Mouse (Mus musculus) layer of hippocampus, adult 9-10 months (tissue): ENCODE results near the gene Top3a.

ENCODE experiments used
- DNase-seq: peaks from one replicate; pipeline ENCODE4 v3.0.0; 2022; ENCODE audit warnings: low spot score

The Top3a gene

GRCm38 (mm10) chr11:60774841-60775240, 2.3 kb downstream of the Top3a start:
- no peak for DNase-seq

GRCm38 (mm10) chr11:60774158-60774689, 2.9 kb downstream of the Top3a start:
- DNase-seq = no peak

GRCm38 (mm10) chr11:60772161-60772560, 5.0 kb downstream of the Top3a start:
- no peak for DNase-seq

- no peak for DNase-seq
Observed at GRCm38 (mm10) chr11:60770776-60771175, 6.4 kb downstream of the Top3a start.

GRCm38 (mm10) chr11:60769322-60769721, 7.8 kb downstream of the Top3a start:
- DNase-seq = no peak

GRCm38 (mm10) chr11:60766969-60767368, 10.2 kb downstream of the Top3a start:
- no peak for DNase-seq

GRCm38 (mm10) chr11:60761681-60762080, 15.5 kb downstream of the Top3a start:
- DNase-seq = no peak

- no peak for DNase-seq
Observed at GRCm38 (mm10) chr11:60755570-60755969, 21.6 kb downstream of the Top3a start.

- DNase-seq = no peak
Observed at GRCm38 (mm10) chr11:60740321-60740720, 36.8 kb downstream of the Top3a start.

- no peak for DNase-seq
Observed at GRCm38 (mm10) chr11:60737450-60737849, 39.7 kb downstream of the Top3a start.

- no peak for DNase-seq
Observed at GRCm38 (mm10) chr11:60736491-60736890, 40.7 kb downstream of the Top3a start.

- DNase-seq = no peak
Observed at GRCm38 (mm10) chr11:60735191-60735590, 42.0 kb downstream of the Top3a start.

- no peak for DNase-seq
Observed at GRCm38 (mm10) chr11:60734206-60734605, 43.0 kb downstream of the Top3a start.

GRCm38 (mm10) chr11:60731251-60731650, 45.9 kb downstream of the Top3a start:
- DNase-seq = no peak

GRCm38 (mm10) chr11:60730169-60730568, 47.0 kb downstream of the Top3a start:
- DNase-seq = no peak

- no peak for DNase-seq
Observed at GRCm38 (mm10) chr11:60729217-60729641, 47.9 kb downstream of the Top3a start.

- peak; percentile 79 for DNase-seq
Observed at GRCm38 (mm10) chr11:60728260-60728761, 48.9 kb downstream of the Top3a start, which contains the start of gene Mief2. Mief2 (plus strand) TSS chr11:60728398.

- no peak for DNase-seq
Observed at GRCm38 (mm10) chr11:60727392-60728140, 49.6 kb downstream of the Top3a start.

GRCm38 (mm10) chr11:60726601-60727391, 50.4 kb downstream of the Top3a start, which contains the start of gene Flii:
Flii (minus strand) TSS chr11:60727263.
- DNase-seq = no peak

GRCm38 (mm10) chr11:60719263-60719662, 57.9 kb downstream of the Top3a start:
- DNase-seq = no peak

- DNase-seq = no peak
Observed at GRCm38 (mm10) chr11:60715833-60716232, 61.3 kb downstream of the Top3a start.

- no peak for DNase-seq
Observed at GRCm38 (mm10) chr11:60712639-60713255, 64.4 kb downstream of the Top3a start.
